Mouse (Mus musculus) limb, embryonic 13.5 days (tissue): Measurements from ENCODE around the gene Pxdn. TPM values are rescaled to one million over a fixed set of nuclear protein-coding genes. Genes with fewer than 3 reads are reported as not detected.

ENCODE experiments used
- ATAC-seq: fragments of 200-750 bp; cut with Nextera tagmentation; 2 replicates; pipeline ENCODE4 v1.8.0; 2017; ENCODE audit warnings: low read depth, moderate number of reproducible peaks, moderate TSS enrichment; ENCODE audit not compliant: low FRiP score
- H3K27ac ChIP-seq: fragments of 300-500 bp; sonication (generic); 2 replicates; pipeline ENCODE4 v1.5.1; 2015; ENCODE audit warnings: inconsistent platforms, mild to moderate bottlenecking, moderate library complexity
- H3K27me3 ChIP-seq: fragments of 300-500 bp; sonication (generic); 2 replicates; pipeline ENCODE4 v1.6.1; 2015; ENCODE audit warnings: mild to moderate bottlenecking, inconsistent platforms
- H3K36me3 ChIP-seq: fragments of 300-500 bp; sonication (generic); 2 replicates; pipeline ENCODE4 v1.6.1; 2015; ENCODE audit warnings: inconsistent platforms, mild to moderate bottlenecking, moderate library complexity
- H3K4me1 ChIP-seq: fragments of 300-500 bp; sonication (generic); 2 replicates; pipeline ENCODE4 v1.6.1; 2015; ENCODE audit warnings: inconsistent platforms
- H3K4me2 ChIP-seq: fragments of 300-500 bp; sonication (generic); replicated peaks from 2 replicates; pipeline ENCODE4 v1.6.1; 2015; ENCODE audit warnings: inconsistent platforms, mild to moderate bottlenecking, moderate library complexity
- H3K4me3 ChIP-seq: fragments of 300-500 bp; sonication (generic); 2 replicates; pipeline ENCODE4 v1.5.1; 2015; ENCODE audit warnings: moderate library complexity, mild to moderate bottlenecking, inconsistent platforms
- H3K9ac ChIP-seq: fragments of 300-500 bp; sonication (generic); 2 replicates; pipeline ENCODE4 v1.6.1; 2015; ENCODE audit warnings: mild to moderate bottlenecking, inconsistent platforms
- H3K9me3 ChIP-seq: fragments of 300-500 bp; sonication (generic); 2 replicates; pipeline ENCODE4 v1.6.1; 2016; ENCODE audit warnings: inconsistent platforms
- WGBS: fragments of 180-500 bp; shearing (Covaris S2); methylation state at CpG from one replicate; pipeline ENCODE4 v1.1.7; 2015; 5-methylcytosine and 5-hydroxymethylcytosine counted together
- polyA plus RNA-seq: library from polyadenylated mRNA; unstranded; fragments of >200 nt; fragmentation: Nextera tagmentation; extraction: Ambion mirVana; gene quantifications from 2 replicates; pipeline ENCODE4 v1.2.1, GENCODE M21; 2015

Pxdn gene
- polyA plus RNA-seq = 124 and 143 TPM in 2 replicates

- Histone ChIP-seq H3K4me2 (peak within 1 kb of the TSS; percentile 85), H3K27ac (peak within 1 kb of the TSS; percentile 96), H3K4me3 (peak within 1 kb of the TSS; percentile 89), H3K36me3 (peaks cover 13% of the 10 kb centered on the region), H3K4me1 (peaks cover 34% of the 10 kb centered on the region), H3K27me3 (no peaks in the 10 kb centered on the region), H3K9ac (peak within 1 kb of the TSS; percentile 96), H3K9me3 (no peaks in the 10 kb centered on the region)
- WGBS = 36% methylated on average over 8 of the region's 8 CpGs
- ATAC-seq = no peak
Measured at GRCm38 (mm10) chr12:29937308-29937707, at the start of gene Pxdn. TSS of gene Pxdn (plus strand) at chr12:29937608.

GRCm38 (mm10) chr12:29894669-29895068 is 42.7 kb upstream of the Pxdn start:
- H3K9me3 ChIP-seq = no peaks in the 10 kb centered on the region
- H3K4me2 ChIP-seq = no peak overlapping the region
- ATAC-seq = no peak
- H3K27ac ChIP-seq = no peak overlapping the region
- H3K9ac ChIP-seq = no peak overlapping the region
- H3K27me3 ChIP-seq = 0 out of 2 replicates have a peak, but pooled peaks cover 3% of the 10 kb centered on the region
- no peak overlapping the region for H3K4me3 ChIP-seq
- no peaks in the 10 kb centered on the region for H3K4me1 ChIP-seq
- 16% methylated on average over 3 of the region's 3 CpGs for WGBS
- H3K36me3 ChIP-seq = no peaks in the 10 kb centered on the region

DNA sequence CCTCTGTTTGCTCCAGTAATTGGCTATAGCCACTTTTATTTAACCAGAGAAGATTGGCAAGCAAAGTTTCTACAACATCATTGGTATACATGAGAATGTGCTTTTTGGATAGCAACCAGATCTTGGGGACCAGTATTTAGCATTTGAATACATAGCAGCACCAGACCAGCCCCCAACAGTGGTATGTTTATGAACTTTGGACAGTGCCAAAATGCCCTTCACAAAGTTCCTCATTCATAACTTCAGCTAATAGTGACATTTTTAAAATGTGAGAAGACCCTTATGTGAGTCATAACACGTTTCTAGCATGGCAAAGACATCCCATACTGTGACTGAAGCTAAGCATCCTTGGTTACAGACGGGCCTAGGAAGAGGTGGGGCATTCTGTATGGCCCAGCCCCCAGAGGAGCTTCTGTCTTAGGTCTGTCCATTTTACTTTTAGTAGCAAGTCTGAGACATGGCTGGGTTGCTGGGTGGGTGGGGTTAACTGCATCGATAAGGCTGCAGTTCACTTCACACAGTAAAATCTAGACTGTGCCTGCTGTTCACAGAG is 39.8 kb upstream of the Pxdn start:
- H3K4me3 ChIP-seq = no peak overlapping the region
- ATAC-seq = no peak
- 0 out of 2 replicates have a peak, but pooled peaks cover 3% of the 10 kb centered on the region for H3K27me3 ChIP-seq
- no peaks in the 10 kb centered on the region for H3K9me3 ChIP-seq
- 79% methylated on average over 3 of the region's 3 CpGs for WGBS
- H3K4me2 ChIP-seq = no peak overlapping the region
- H3K4me1 ChIP-seq = no peaks in the 10 kb centered on the region
- no peak overlapping the region for H3K9ac ChIP-seq
- H3K36me3 ChIP-seq = no peaks in the 10 kb centered on the region
- H3K27ac ChIP-seq = no peak overlapping the region

GRCm38 (mm10) chr12:29904101-29904874 is 33.1 kb upstream of the Pxdn start:
- WGBS = 64% methylated on average over 4 of the region's 4 CpGs
- H3K9me3 ChIP-seq = no peaks in the 10 kb centered on the region
- no peaks in the 10 kb centered on the region for H3K36me3 ChIP-seq

GRCm38 (mm10) chr12:29907056-29907455 is 30.4 kb upstream of the Pxdn start:
- H3K4me3 ChIP-seq = no peak overlapping the region
- no peaks in the 10 kb centered on the region for H3K27me3 ChIP-seq
- H3K4me2 ChIP-seq = no peak overlapping the region
- H3K9me3 ChIP-seq = no peaks in the 10 kb centered on the region
- H3K4me1 ChIP-seq = peaks cover 16% of the 10 kb centered on the region
- peak overlapping the region; percentile 16; the same call in 1 of the 2 replicates for H3K27ac ChIP-seq
- WGBS = 31% methylated on average over 2 of the region's 2 CpGs
- no peaks in the 10 kb centered on the region for H3K36me3 ChIP-seq
- peak; percentile 87; the same call in 1 of the 2 replicates for ATAC-seq
- H3K9ac ChIP-seq = no peak overlapping the region

More at GRCm38 (mm10) chr12:29904101-29904874, 33.1 kb upstream of the Pxdn start:
- Histone ChIP-seq H3K27me3 (no peaks in the 10 kb centered on the region), H3K4me1 (peaks cover 16% of the 10 kb centered on the region), H3K27ac (no peak overlapping the region), H3K9ac (no peak overlapping the region), H3K4me2 (no peak overlapping the region), H3K4me3 (no peak overlapping the region)
- no peak for ATAC-seq

DNA sequence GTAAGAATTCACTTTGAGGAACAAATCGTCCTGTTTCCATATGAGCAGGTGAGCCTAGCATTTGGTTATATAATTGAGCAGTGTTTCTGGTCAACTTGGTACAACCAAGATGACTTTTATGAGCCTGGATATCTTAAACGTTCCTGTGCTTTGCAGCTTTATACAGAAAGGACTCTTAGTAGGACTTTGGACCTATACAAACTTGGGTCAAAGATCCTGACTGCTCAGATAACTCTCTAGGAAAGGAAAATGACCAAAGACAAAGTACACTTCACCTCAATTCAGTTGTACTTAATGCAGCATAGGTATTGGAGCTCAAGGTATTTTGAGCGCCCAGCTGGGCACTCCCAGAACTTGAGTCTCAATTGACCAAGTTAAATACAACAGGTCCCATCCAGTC is 21.3 kb upstream of the Pxdn start:
- no peak overlapping the region for H3K9ac ChIP-seq
- no peak overlapping the region for H3K4me2 ChIP-seq
- no peak overlapping the region for H3K27ac ChIP-seq
- no peaks in the 10 kb centered on the region for H3K9me3 ChIP-seq
- no peak for ATAC-seq
- H3K27me3 ChIP-seq = no peaks in the 10 kb centered on the region
- 81% methylated on average over 3 of the region's 3 CpGs for WGBS
- H3K4me3 ChIP-seq = no peak overlapping the region
- no peaks in the 10 kb centered on the region for H3K4me1 ChIP-seq
- H3K36me3 ChIP-seq = no peaks in the 10 kb centered on the region

- H3K4me1 ChIP-seq = no peaks in the 10 kb centered on the region
- no peak overlapping the region for H3K27ac ChIP-seq
- H3K36me3 ChIP-seq = no peaks in the 10 kb centered on the region
- no peak overlapping the region for H3K4me3 ChIP-seq
- ATAC-seq = no peak
- H3K9ac ChIP-seq = no peak overlapping the region
- H3K4me2 ChIP-seq = no peak overlapping the region
- whole genome bisulfite sequencing = 79% methylated on average over 6 of the region's 6 CpGs
- H3K27me3 ChIP-seq = no peaks in the 10 kb centered on the region
- H3K9me3 ChIP-seq = no peaks in the 10 kb centered on the region
Measured at GRCm38 (mm10) chr12:29916807-29917206, 20.6 kb upstream of the Pxdn start.

GRCm38 (mm10) chr12:29920298-29920697 is 17.1 kb upstream of the Pxdn start:
- no peak overlapping the region for H3K4me3 ChIP-seq
- no peak for ATAC-seq
- 71% methylated on average over 7 of the region's 7 CpGs for WGBS
- no peak overlapping the region for H3K9ac ChIP-seq
- no peaks in the 10 kb centered on the region for H3K9me3 ChIP-seq
- H3K4me2 ChIP-seq = no peak overlapping the region
- no peaks in the 10 kb centered on the region for H3K27me3 ChIP-seq
- H3K36me3 ChIP-seq = no peaks in the 10 kb centered on the region
- H3K4me1 ChIP-seq = no peaks in the 10 kb centered on the region
- H3K27ac ChIP-seq = no peak overlapping the region

- 83% methylated on average over 11 of the region's 11 CpGs for WGBS
- H3K4me2 ChIP-seq = no peak overlapping the region
- H3K9me3 ChIP-seq = no peaks in the 10 kb centered on the region
- H3K36me3 ChIP-seq = no peaks in the 10 kb centered on the region
- H3K27ac ChIP-seq = no peak overlapping the region
- H3K4me3 ChIP-seq = no peak overlapping the region
- no peaks in the 10 kb centered on the region for H3K4me1 ChIP-seq
- ATAC-seq = no peak
- H3K9ac ChIP-seq = no peak overlapping the region
- no peaks in the 10 kb centered on the region for H3K27me3 ChIP-seq
Measured at GRCm38 (mm10) chr12:29921481-29921880, 15.9 kb upstream of the Pxdn start.

DNA sequence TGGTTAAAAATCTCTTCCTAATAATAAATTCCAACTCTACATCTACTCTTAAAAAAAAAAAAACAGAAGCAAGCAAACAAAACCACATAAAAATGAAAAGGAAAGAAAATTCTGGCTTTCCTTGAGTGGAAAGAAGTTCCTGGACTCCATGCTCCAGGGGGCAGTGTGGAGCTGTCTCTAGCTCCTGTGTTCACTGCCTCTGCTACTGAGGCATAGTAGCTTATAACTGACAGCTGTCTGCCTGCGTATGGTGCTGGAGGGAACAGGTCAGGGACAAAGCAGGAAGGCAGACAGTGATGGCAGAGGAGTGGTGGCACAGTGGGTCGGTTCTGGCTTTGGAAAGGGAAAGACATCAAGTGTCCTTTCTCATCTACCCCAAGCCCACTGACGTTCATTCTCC is 10.5 kb upstream of the Pxdn start:
- 40% methylated on average over 3 of the region's 3 CpGs for WGBS
- H3K27me3 ChIP-seq = no peaks in the 10 kb centered on the region
- no peaks in the 10 kb centered on the region for H3K36me3 ChIP-seq
- no peaks in the 10 kb centered on the region for H3K4me1 ChIP-seq
- ATAC-seq = no peak
- H3K9ac ChIP-seq = no peak overlapping the region
- H3K27ac ChIP-seq = no peak overlapping the region
- H3K4me2 ChIP-seq = no peak overlapping the region
- H3K9me3 ChIP-seq = no peaks in the 10 kb centered on the region
- no peak overlapping the region for H3K4me3 ChIP-seq

DNA sequence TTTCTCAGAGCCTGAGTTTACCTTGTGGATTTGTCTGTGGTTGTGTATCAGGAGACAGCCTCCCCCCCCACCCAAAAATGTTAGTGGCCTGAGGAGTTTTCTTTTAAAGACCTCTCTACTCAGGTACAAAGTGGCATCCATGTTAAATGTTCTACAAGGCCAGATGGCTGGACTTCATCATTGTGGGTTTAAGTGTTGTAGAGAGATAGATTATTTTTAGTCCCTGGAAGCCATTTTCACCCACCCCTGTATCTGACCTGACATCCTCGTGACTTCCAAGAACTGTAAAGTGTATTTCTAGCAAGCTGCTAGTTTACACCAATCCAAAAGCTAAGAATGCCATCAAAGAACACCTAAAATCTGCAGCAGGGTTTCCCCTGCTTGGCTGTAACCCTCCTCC is 6.8 kb upstream of the Pxdn start:
- no peaks in the 10 kb centered on the region for H3K9me3 ChIP-seq
- H3K4me1 ChIP-seq = no peaks in the 10 kb centered on the region
- no peak overlapping the region for H3K4me3 ChIP-seq
- H3K9ac ChIP-seq = no peak overlapping the region
- no peaks in the 10 kb centered on the region for H3K36me3 ChIP-seq
- no peak overlapping the region for H3K4me2 ChIP-seq
- no peaks in the 10 kb centered on the region for H3K27me3 ChIP-seq
- ATAC-seq = no peak
- WGBS = 74% methylated on average over 1 of the region's 1 CpGs
- H3K27ac ChIP-seq = no peak overlapping the region

GRCm38 (mm10) chr12:29932951-29933350 is 4.5 kb upstream of the Pxdn start:
- Histone ChIP-seq H3K9ac (no peak overlapping the region), H3K4me1 (peaks cover 8% of the 10 kb centered on the region), H3K9me3 (no peaks in the 10 kb centered on the region), H3K27me3 (no peaks in the 10 kb centered on the region), H3K4me3 (no peak overlapping the region), H3K27ac (no peak overlapping the region), H3K36me3 (no peaks in the 10 kb centered on the region), H3K4me2 (no peak overlapping the region)
- no peak for ATAC-seq
- 96% methylated on average over 1 of the region's 1 CpGs for WGBS
